Comparison of ENCODE assay signal across 11 mouse cellular contexts in genomic region chr8:57965508-57965907, GRCm38 (mm10).
"Had no signal": no experiment of that assay in that cellular context is flagged by ENCODE, and none has a peak within 500 bp of the region (broad histone marks: within the 10 kb centered on the region; RNA-seq: fewer than 3 reads in every experiment).

No protein-coding gene starts in this region.

- H3K9ac ChIP-seq: liver, embryonic 13.5 days; liver, postnatal 0 days; midbrain, embryonic 15.5 days; neural tube, embryonic 12.5 days had no signal

- DNase-seq: kidney, adult 8-10 months; kidney, postnatal 36 days; liver; liver, embryonic 13.5 days; liver, postnatal 0 days; lung, postnatal 36 days; right cerebral cortex, postnatal 14 days; thymus, postnatal 36 days had no signal

- ATAC-seq: liver, postnatal 0 days; midbrain, embryonic 15.5 days had no signal

- H3K27me3 ChIP-seq: liver, embryonic 13.5 days; midbrain, embryonic 15.5 days; neural tube, embryonic 12.5 days had no signal

- H3K4me2 ChIP-seq: liver, embryonic 13.5 days; midbrain, embryonic 15.5 days; neural tube, embryonic 12.5 days had no signal

- H3K27ac ChIP-seq: kidney, postnatal 0 days; liver, embryonic 13.5 days; midbrain, embryonic 15.5 days; neural tube, embryonic 12.5 days had no signal

- H3K4me3 ChIP-seq: liver, embryonic 13.5 days; midbrain, embryonic 15.5 days; neural tube, embryonic 12.5 days had no signal

- H3K4me1 ChIP-seq: liver, embryonic 13.5 days; midbrain, embryonic 15.5 days; neural tube, embryonic 12.5 days had no signal

- H3K9me3 ChIP-seq: liver, embryonic 13.5 days; midbrain, embryonic 15.5 days; neural tube, embryonic 12.5 days had no signal

- H3K36me3 ChIP-seq: liver, embryonic 13.5 days; midbrain, embryonic 15.5 days; neural tube, embryonic 12.5 days had no signal
